Mouse (Mus musculus) neural tube, postnatal 0 days (tissue): ENCODE data around the gene Sync. TPM values are rescaled to one million over a fixed set of nuclear protein-coding genes. Genes with fewer than 3 reads are reported as not detected.

Experiments used
- microRNA-seq: library from miRNA; unstranded; fragments of <30 nt; microRNA quantifications from one replicate; pipeline ENCODE4, GENCODE M21; 2016
- polyA plus RNA-seq: library from polyadenylated mRNA; unstranded; fragments of >200 nt; fragmentation: Nextera tagmentation; extraction: Ambion mirVana; gene quantifications from 2 replicates; pipeline ENCODE4 v1.2.1, GENCODE M21; 2015

Gene Sync
- polyA plus RNA-seq: 3.4 TPM in 2 replicates

DNA sequence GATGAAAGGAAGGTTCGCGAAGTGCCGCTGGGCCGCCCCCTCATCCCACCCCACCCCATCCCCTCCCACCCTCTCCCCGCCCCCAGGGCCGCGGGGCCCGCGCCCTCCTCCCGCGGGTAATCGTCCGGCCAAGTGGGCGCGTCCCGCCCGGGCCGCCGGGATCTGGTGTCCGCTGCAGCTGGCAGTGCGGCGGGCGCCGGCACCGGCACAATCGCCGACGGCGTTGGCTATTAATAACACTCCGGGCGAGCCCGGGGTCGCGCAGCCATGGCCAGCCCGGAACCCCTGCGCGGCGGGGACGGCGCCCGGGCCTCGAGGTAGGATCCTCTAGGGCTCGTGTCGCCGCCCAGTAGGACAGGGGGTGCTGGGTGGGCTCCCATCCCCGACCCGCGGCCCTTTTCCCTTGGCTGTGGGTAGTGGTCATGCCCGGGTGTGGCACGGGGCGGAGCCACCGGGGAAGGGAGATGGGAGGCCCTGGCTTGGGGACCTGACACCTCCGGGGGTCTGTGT lies at the start of gene Sync:
TSS of gene Sync (plus strand) at position 146 of the 510 bp plus-strand sequence.

GRCm38 (mm10) chr4:129261196-129261595 lies 26.2 kb upstream of the Sync start, which contains the start of gene C77080:
TSS of gene C77080 (minus strand) at chr4:129261404.

DNA sequence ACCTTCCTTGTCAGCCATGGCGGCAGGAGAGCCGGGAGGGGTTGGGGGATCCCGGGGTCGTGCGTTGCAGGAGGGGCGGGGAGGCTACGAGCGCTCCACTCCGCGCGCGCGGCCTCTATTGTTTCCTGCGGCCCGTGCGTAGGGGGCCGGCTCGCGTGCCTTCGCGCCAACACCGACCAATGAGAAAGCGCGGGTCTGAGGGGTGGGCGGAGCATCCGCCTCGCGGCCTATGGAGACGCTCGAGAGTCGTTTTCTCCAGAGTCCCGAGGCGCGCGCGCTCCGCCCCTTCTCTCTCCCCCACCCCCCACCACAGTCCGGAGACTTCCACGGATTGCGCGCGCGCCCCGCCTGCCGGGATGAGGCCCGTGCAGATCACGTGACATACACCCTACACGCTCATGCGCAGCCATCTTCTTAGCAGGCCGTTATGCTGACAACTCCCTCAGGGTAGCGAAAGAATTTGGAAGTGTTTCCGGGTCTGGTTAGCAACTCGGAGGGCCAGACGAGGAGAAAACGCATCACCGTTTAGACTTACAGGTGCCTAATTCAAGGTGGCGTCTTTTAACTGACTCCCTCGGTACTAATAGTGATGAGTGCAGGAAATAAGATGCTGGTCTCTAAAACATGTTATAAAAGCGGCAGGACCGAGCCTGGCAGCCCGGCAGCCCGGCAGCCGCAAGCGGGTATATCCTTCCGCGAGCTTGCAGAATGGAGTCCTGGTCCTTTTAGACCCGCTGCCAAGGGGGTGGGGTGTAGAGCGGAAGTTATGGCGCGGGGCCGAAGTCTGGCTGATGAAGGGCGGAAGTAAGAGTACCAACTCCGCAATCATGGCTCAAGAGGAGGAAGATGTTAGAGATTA lies 48.0 kb downstream of the Sync start, which contains the start of the genes Rbbp4 and Zbtb8os:
TSS of gene Rbbp4 (minus strand) at position 155 of the 859 bp plus-strand sequence.
TSS of gene Zbtb8os (plus strand) at position 480 of the 859 bp plus-strand sequence.

Small RNA genes lying within 50 kb of the gene (microRNA-seq; reads per million reads assigned to microRNA genes)
- gene Gm22994: not detected

Other genes starting within 250 kb of the Sync start
- 38.3 and 38.7 TPM in 2 replicates for gene Rnf19b, start 229.3 kb upstream of the Sync start, polyA plus RNA-seq
- 0.28 and 0.37 TPM in 2 replicates for gene Tmem54, start 182.1 kb upstream of the Sync start, polyA plus RNA-seq
- 234 and 265 TPM in 2 replicates for gene Hpca, start 165.6 kb upstream of the Sync start, polyA plus RNA-seq
- gene Fndc5, start 150.6 kb upstream of the Sync start, polyA plus RNA-seq: 45.9 and 59.1 TPM in 2 replicates
- gene S100pbp, start 97.9 kb upstream of the Sync start, polyA plus RNA-seq: 13.1 TPM in 2 replicates
- 83.2 and 104 TPM in 2 replicates for gene Yars, start 97.9 kb upstream of the Sync start, polyA plus RNA-seq
- gene C77080, start 26.2 kb upstream of the Sync start, polyA plus RNA-seq: 4.8 and 5.7 TPM in 2 replicates
- gene Rbbp4, start 47.8 kb downstream of the Sync start, polyA plus RNA-seq: 186 and 200 TPM in 2 replicates
- 21.0 and 23.1 TPM in 2 replicates for gene Zbtb8os, start 48.1 kb downstream of the Sync start, polyA plus RNA-seq
- 14.9 and 16.7 TPM in 2 replicates for gene Zbtb8a, start 90.5 kb downstream of the Sync start, polyA plus RNA-seq
- gene Zbtb8b, start 153.2 kb downstream of the Sync start, polyA plus RNA-seq: 11.3 and 12.0 TPM in 2 replicates
- gene Bsdc1, start 174.0 kb downstream of the Sync start, polyA plus RNA-seq: 24.4 and 26.3 TPM in 2 replicates
- gene Tssk3, start 203.4 kb downstream of the Sync start, polyA plus RNA-seq: 0.60 and 0.62 TPM in 2 replicates
- gene Fam229a, start 203.6 kb downstream of the Sync start, polyA plus RNA-seq: 3.1 and 4.1 TPM in 2 replicates
- gene Marcksl1, start 226.0 kb downstream of the Sync start, polyA plus RNA-seq: 1,475 and 1,521 TPM in 2 replicates